Mouse (Mus musculus): ENCODE data around the gene Foxa2. TPM values are rescaled to one million over a fixed set of nuclear protein-coding genes. Genes with fewer than 3 reads are reported as not detected.

Gene Foxa2
- 0.74 and 0.89 TPM in 2 replicates for polyA plus RNA-seq (2014; fragmentation: Nextera tagmentation; extraction: Ambion mirVana)

GRCm38 (mm10) chr2:148046799-148047165, at the start of gene Foxa2:
TSS of gene Foxa2 (minus strand) at chr2:148046969.
- no peak for DNase-seq (ENCODE audit: low spot score)
- Histone ChIP-seq H3K9ac (ENCODE audit: low read depth, low read length) (no peak within 1 kb of the TSS), H3K4me2 (ENCODE audit: low read depth, low read length) (peak within 1 kb of the TSS; percentile 58), H3K9me3 (ENCODE audit: control insufficient read depth, low read length) (no peaks in the 10 kb centered on the region), H3K4me3 (ENCODE audit: low read depth, low read length) (peak within 1 kb of the TSS; percentile 38), H3K4me1 (ENCODE audit: control insufficient read depth, insufficient read depth, low read length) (peaks cover 5% of the 10 kb centered on the region; the same call in 1 of the 2 replicates), H3K27me3 (replicated peaks; ENCODE audit: control insufficient read depth, insufficient read depth, low read length) (peaks cover 100% of the 10 kb centered on the region), H3K27ac (replicated peaks; ENCODE audit: low read depth, low read length) (no peak within 1 kb of the TSS), H3K36me3 (ENCODE audit: control insufficient read depth, insufficient read depth, low read length) (no peaks in the 10 kb centered on the region)
- under 1% methylated on average over 19 of the region's 19 CpGs for WGBS
- no peak for ATAC-seq (ENCODE audit: low read depth)

- no peaks in the 10 kb centered on the region for H3K27me3 ChIP-seq (replicated peaks; ENCODE audit: control insufficient read depth, insufficient read depth, low read length)
- no peak overlapping the region for H3K27ac ChIP-seq (replicated peaks; ENCODE audit: low read depth, low read length)
- WGBS = 84% methylated on average over 2 of the region's 2 CpGs
- no peaks in the 10 kb centered on the region for H3K36me3 ChIP-seq (ENCODE audit: control insufficient read depth, insufficient read depth, low read length)
- H3K9me3 ChIP-seq (ENCODE audit: control insufficient read depth, low read length) = no peaks in the 10 kb centered on the region
- H3K4me3 ChIP-seq (ENCODE audit: low read depth, low read length) = no peak overlapping the region
- ATAC-seq (ENCODE audit: low read depth) (no peak), DNase-seq (ENCODE audit: low spot score) (no peak)
- no peak overlapping the region for H3K9ac ChIP-seq (ENCODE audit: low read depth, low read length)
- H3K4me1 ChIP-seq (ENCODE audit: control insufficient read depth, insufficient read depth, low read length) = no peaks in the 10 kb centered on the region
- no peak overlapping the region for H3K4me2 ChIP-seq (ENCODE audit: low read depth, low read length)
Measured at GRCm38 (mm10) chr2:148092089-148092488, 45.3 kb upstream of the Foxa2 start.

GRCm38 (mm10) chr2:148091657-148092056, 44.9 kb upstream of the Foxa2 start:
- no peaks in the 10 kb centered on the region for H3K9me3 ChIP-seq (ENCODE audit: control insufficient read depth, low read length)
- no peaks in the 10 kb centered on the region for H3K27me3 ChIP-seq (replicated peaks; ENCODE audit: control insufficient read depth, insufficient read depth, low read length)
- H3K36me3 ChIP-seq (ENCODE audit: control insufficient read depth, insufficient read depth, low read length) = no peaks in the 10 kb centered on the region
- H3K4me2 ChIP-seq (ENCODE audit: low read depth, low read length) = no peak overlapping the region
- no peaks in the 10 kb centered on the region for H3K4me1 ChIP-seq (ENCODE audit: control insufficient read depth, insufficient read depth, low read length)
- no peak overlapping the region for H3K4me3 ChIP-seq (ENCODE audit: low read depth, low read length)
- ATAC-seq (ENCODE audit: low read depth) (no peak), DNase-seq (ENCODE audit: low spot score) (no peak)
- no peak overlapping the region for H3K27ac ChIP-seq (replicated peaks; ENCODE audit: low read depth, low read length)
- 65% methylated on average over 6 of the region's 6 CpGs for WGBS
- no peak overlapping the region for H3K9ac ChIP-seq (ENCODE audit: low read depth, low read length)

- Histone ChIP-seq H3K4me2 (ENCODE audit: low read depth, low read length) (no peak overlapping the region), H3K36me3 (ENCODE audit: control insufficient read depth, insufficient read depth, low read length) (no peaks in the 10 kb centered on the region), H3K9me3 (ENCODE audit: control insufficient read depth, low read length) (no peaks in the 10 kb centered on the region), H3K9ac (ENCODE audit: low read depth, low read length) (no peak overlapping the region), H3K4me3 (ENCODE audit: low read depth, low read length) (no peak overlapping the region), H3K27me3 (replicated peaks; ENCODE audit: control insufficient read depth, insufficient read depth, low read length) (no peaks in the 10 kb centered on the region), H3K27ac (replicated peaks; ENCODE audit: low read depth, low read length) (no peak overlapping the region), H3K4me1 (ENCODE audit: control insufficient read depth, insufficient read depth, low read length) (no peaks in the 10 kb centered on the region)
- ATAC-seq (ENCODE audit: low read depth) (no peak), DNase-seq (ENCODE audit: low spot score) (no peak)
- 72% methylated on average over 2 of the region's 2 CpGs for WGBS
Measured at GRCm38 (mm10) chr2:148090071-148090470, 43.3 kb upstream of the Foxa2 start.

- Histone ChIP-seq H3K36me3 (ENCODE audit: control insufficient read depth, insufficient read depth, low read length) (no peaks in the 10 kb centered on the region), H3K9me3 (ENCODE audit: control insufficient read depth, low read length) (no peaks in the 10 kb centered on the region), H3K9ac (ENCODE audit: low read depth, low read length) (no peak overlapping the region), H3K4me2 (ENCODE audit: low read depth, low read length) (no peak overlapping the region), H3K4me3 (ENCODE audit: low read depth, low read length) (no peak overlapping the region), H3K27ac (replicated peaks; ENCODE audit: low read depth, low read length) (no peak overlapping the region), H3K4me1 (ENCODE audit: control insufficient read depth, insufficient read depth, low read length) (no peaks in the 10 kb centered on the region), H3K27me3 (replicated peaks; ENCODE audit: control insufficient read depth, insufficient read depth, low read length) (no peaks in the 10 kb centered on the region)
- 73% methylated on average over 5 of the region's 5 CpGs for whole genome bisulfite sequencing
- no peak for ATAC-seq (ENCODE audit: low read depth)
- DNase-seq (ENCODE audit: low spot score) = no peak
Measured at GRCm38 (mm10) chr2:148085529-148085928, 38.8 kb upstream of the Foxa2 start.

GRCm38 (mm10) chr2:148085126-148085525, 38.4 kb upstream of the Foxa2 start:
- no peaks in the 10 kb centered on the region for H3K27me3 ChIP-seq (replicated peaks; ENCODE audit: control insufficient read depth, insufficient read depth, low read length)
- no peaks in the 10 kb centered on the region for H3K36me3 ChIP-seq (ENCODE audit: control insufficient read depth, insufficient read depth, low read length)
- H3K4me1 ChIP-seq (ENCODE audit: control insufficient read depth, insufficient read depth, low read length) = no peaks in the 10 kb centered on the region
- 66% methylated on average over 4 of the region's 4 CpGs for WGBS
- no peak for ATAC-seq (ENCODE audit: low read depth)
- H3K9me3 ChIP-seq (ENCODE audit: control insufficient read depth, low read length) = no peaks in the 10 kb centered on the region
- no peak overlapping the region for H3K27ac ChIP-seq (replicated peaks; ENCODE audit: low read depth, low read length)
- no peak overlapping the region for H3K4me2 ChIP-seq (ENCODE audit: low read depth, low read length)
- H3K4me3 ChIP-seq (ENCODE audit: low read depth, low read length) = no peak overlapping the region
- DNase-seq (ENCODE audit: low spot score) = no peak
- H3K9ac ChIP-seq (ENCODE audit: low read depth, low read length) = no peak overlapping the region

- no peaks in the 10 kb centered on the region for H3K9me3 ChIP-seq (ENCODE audit: control insufficient read depth, low read length)
- H3K9ac ChIP-seq (ENCODE audit: low read depth, low read length) = no peak overlapping the region
- H3K4me2 ChIP-seq (ENCODE audit: low read depth, low read length) = no peak overlapping the region
- ATAC-seq (ENCODE audit: low read depth) = no peak
- no peak overlapping the region for H3K4me3 ChIP-seq (ENCODE audit: low read depth, low read length)
- no peaks in the 10 kb centered on the region for H3K4me1 ChIP-seq (ENCODE audit: control insufficient read depth, insufficient read depth, low read length)
- H3K27ac ChIP-seq (replicated peaks; ENCODE audit: low read depth, low read length) = no peak overlapping the region
- 19% methylated on average over 8 of the region's 8 CpGs for WGBS
- H3K27me3 ChIP-seq (replicated peaks; ENCODE audit: control insufficient read depth, insufficient read depth, low read length) = no peaks in the 10 kb centered on the region
- DNase-seq (ENCODE audit: low spot score) = peak; percentile 40
- no peaks in the 10 kb centered on the region for H3K36me3 ChIP-seq (ENCODE audit: control insufficient read depth, insufficient read depth, low read length)
Measured at GRCm38 (mm10) chr2:148082283-148082682, 35.5 kb upstream of the Foxa2 start.

GRCm38 (mm10) chr2:148060705-148061104, 13.9 kb upstream of the Foxa2 start:
- Histone ChIP-seq H3K36me3 (ENCODE audit: control insufficient read depth, insufficient read depth, low read length) (no peaks in the 10 kb centered on the region), H3K4me2 (ENCODE audit: low read depth, low read length) (no peak overlapping the region), H3K27ac (replicated peaks; ENCODE audit: low read depth, low read length) (no peak overlapping the region), H3K4me1 (ENCODE audit: control insufficient read depth, insufficient read depth, low read length) (no peaks in the 10 kb centered on the region), H3K9ac (ENCODE audit: low read depth, low read length) (no peak overlapping the region), H3K4me3 (ENCODE audit: low read depth, low read length) (no peak overlapping the region), H3K9me3 (ENCODE audit: control insufficient read depth, low read length) (no peaks in the 10 kb centered on the region), H3K27me3 (replicated peaks; ENCODE audit: control insufficient read depth, insufficient read depth, low read length) (no peaks in the 10 kb centered on the region; the same call in none of the 2 replicates)
- DNase-seq (ENCODE audit: low spot score) (no peak), ATAC-seq (ENCODE audit: low read depth) (no peak)
- WGBS = 62% methylated on average over 6 of the region's 6 CpGs

GRCm38 (mm10) chr2:148053411-148053810, 6.6 kb upstream of the Foxa2 start:
- no peaks in the 10 kb centered on the region for H3K9me3 ChIP-seq (ENCODE audit: control insufficient read depth, low read length)
- no peaks in the 10 kb centered on the region for H3K4me1 ChIP-seq (ENCODE audit: control insufficient read depth, insufficient read depth, low read length)
- 4% methylated on average over 6 of the region's 6 CpGs for WGBS
- peaks cover 69% of the 10 kb centered on the region for H3K27me3 ChIP-seq (replicated peaks; ENCODE audit: control insufficient read depth, insufficient read depth, low read length)
- H3K4me3 ChIP-seq (ENCODE audit: low read depth, low read length) = no peak overlapping the region
- H3K4me2 ChIP-seq (ENCODE audit: low read depth, low read length) = no peak overlapping the region
- ATAC-seq (ENCODE audit: low read depth) = no peak
- H3K27ac ChIP-seq (replicated peaks; ENCODE audit: low read depth, low read length) = no peak overlapping the region
- no peaks in the 10 kb centered on the region for H3K36me3 ChIP-seq (ENCODE audit: control insufficient read depth, insufficient read depth, low read length)
- DNase-seq (ENCODE audit: low spot score) = no peak
- H3K9ac ChIP-seq (ENCODE audit: low read depth, low read length) = no peak overlapping the region
